Mouse (Mus musculus) forebrain, embryonic 16.5 days (tissue): ENCODE measurements around the gene Itgb5. TPM values are rescaled to one million over a fixed set of nuclear protein-coding genes. Genes with fewer than 3 reads are reported as not detected.

Experiments
- ATAC-seq: fragments of 200-750 bp; cut with Nextera tagmentation; 2 replicates; pipeline ENCODE4 v1.8.0; 2017; ENCODE audit warnings: mild to moderate bottlenecking, moderate library complexity
- H3K27ac ChIP-seq: fragments of 300-500 bp; sonication (generic); 2 replicates; pipeline ENCODE4 v1.5.1; 2014; ENCODE audit warnings: low read length, control low read depth
- H3K27me3 ChIP-seq: fragments of 300-500 bp; sonication (generic); replicated peaks from 2 replicates; pipeline ENCODE4 v1.6.1; 2014; ENCODE audit warnings: low read length; ENCODE audit not compliant: control insufficient read depth, insufficient read depth
- H3K36me3 ChIP-seq: fragments of 300-500 bp; sonication (generic); 2 replicates; pipeline ENCODE4 v1.6.1; 2014; ENCODE audit not compliant: control insufficient read depth, insufficient read depth
- H3K4me1 ChIP-seq: fragments of 300-500 bp; sonication (generic); replicated peaks from 2 replicates; pipeline ENCODE4 v1.6.1; 2014; ENCODE audit warnings: low read length; ENCODE audit not compliant: control insufficient read depth, insufficient read depth
- H3K4me2 ChIP-seq: fragments of 300-500 bp; sonication (generic); 2 replicates; pipeline ENCODE4 v1.6.1; 2014; ENCODE audit warnings: mild to moderate bottlenecking, low read length, control low read depth
- H3K4me3 ChIP-seq: fragments of 300-500 bp; sonication (generic); replicated peaks from 2 replicates; pipeline ENCODE4 v1.5.1; 2014; ENCODE audit warnings: mild to moderate bottlenecking, low read length, control low read depth
- H3K9ac ChIP-seq: fragments of 300-500 bp; sonication (generic); replicated peaks from 2 replicates; pipeline ENCODE4 v1.6.1; 2014; ENCODE audit warnings: low read depth, low read length, control low read depth
- H3K9me3 ChIP-seq: fragments of 300-500 bp; sonication (generic); 2 replicates; pipeline ENCODE4 v1.6.1; 2016; ENCODE audit warnings: low read length; ENCODE audit not compliant: control insufficient read depth
- WGBS: fragments of 180-500 bp; shearing (Covaris S2); extraction: QIAGEN DNeasy Blood & Tissue Kit; methylation state at CpG from one replicate; pipeline ENCODE4 v1.1.7; 2014; 5-methylcytosine and 5-hydroxymethylcytosine counted together
- polyA plus RNA-seq: library from polyadenylated mRNA; unstranded; fragments of >200 nt; fragmentation: Nextera tagmentation; extraction: Ambion mirVana; gene quantifications from 2 replicates; pipeline ENCODE4 v1.2.1, GENCODE M21; 2015

Itgb5 gene
- polyA plus RNA-seq, 1 experiment from 2014 or later = 7.7 TPM

DNA sequence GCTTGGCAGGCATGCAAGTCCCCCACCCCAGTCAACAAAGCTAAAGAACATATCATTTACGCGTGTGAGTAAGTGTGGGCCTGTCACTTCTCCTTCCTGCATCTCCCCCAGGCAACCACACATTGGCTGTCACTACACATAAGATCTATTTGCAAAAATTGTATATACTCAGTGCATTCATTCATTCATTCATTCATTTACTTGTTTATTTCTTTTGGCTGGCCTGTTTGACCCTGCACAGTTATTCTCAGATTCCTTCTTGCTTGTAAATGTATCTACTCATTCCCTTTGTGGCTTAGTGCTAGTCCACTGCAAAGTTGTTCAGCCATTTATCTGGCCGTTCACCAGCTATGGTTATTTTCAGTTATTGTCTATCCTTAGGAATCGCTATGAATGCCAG, 64.3 kb downstream of the Itgb5 start:
- H3K4me3 ChIP-seq = no peak overlapping the region
- no peak overlapping the region for H3K4me2 ChIP-seq
- no peak overlapping the region for H3K9ac ChIP-seq
- H3K4me1 ChIP-seq = peaks cover 11% of the 10 kb centered on the region
- no peak overlapping the region for H3K27ac ChIP-seq
- no peaks in the 10 kb centered on the region for H3K9me3 ChIP-seq
- no peaks in the 10 kb centered on the region for H3K36me3 ChIP-seq
- H3K27me3 ChIP-seq = no peaks in the 10 kb centered on the region
- no peak for ATAC-seq
- WGBS = 78% methylated on average over 4 of the region's 4 CpGs

DNA sequence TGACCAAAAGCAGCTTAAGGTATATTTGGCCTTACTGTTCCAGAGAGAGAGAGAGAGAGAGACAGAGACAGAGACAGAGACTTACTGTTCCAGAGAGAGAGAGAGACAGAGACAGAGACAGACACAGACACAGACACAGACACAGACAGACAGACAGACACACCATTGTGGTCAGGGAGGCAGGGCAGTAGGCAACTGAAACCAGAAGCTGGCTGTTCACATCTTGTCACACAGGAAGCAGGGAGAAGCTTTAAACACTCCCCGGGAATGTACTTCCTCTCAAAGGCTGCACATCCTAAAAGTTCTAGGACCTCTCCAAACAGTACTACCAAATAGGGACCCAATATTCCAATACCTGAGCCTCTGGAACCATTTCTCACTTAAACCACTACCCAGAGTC, 65.0 kb downstream of the Itgb5 start:
- Histone ChIP-seq H3K4me2 (no peak overlapping the region), H3K9me3 (no peaks in the 10 kb centered on the region), H3K27me3 (no peaks in the 10 kb centered on the region), H3K4me1 (peaks cover 11% of the 10 kb centered on the region), H3K9ac (no peak overlapping the region), H3K27ac (no peak overlapping the region), H3K4me3 (no peak overlapping the region), H3K36me3 (no peaks in the 10 kb centered on the region)
- ATAC-seq = no peak
- 91% methylated on average over 1 of the region's 1 CpGs for WGBS

DNA sequence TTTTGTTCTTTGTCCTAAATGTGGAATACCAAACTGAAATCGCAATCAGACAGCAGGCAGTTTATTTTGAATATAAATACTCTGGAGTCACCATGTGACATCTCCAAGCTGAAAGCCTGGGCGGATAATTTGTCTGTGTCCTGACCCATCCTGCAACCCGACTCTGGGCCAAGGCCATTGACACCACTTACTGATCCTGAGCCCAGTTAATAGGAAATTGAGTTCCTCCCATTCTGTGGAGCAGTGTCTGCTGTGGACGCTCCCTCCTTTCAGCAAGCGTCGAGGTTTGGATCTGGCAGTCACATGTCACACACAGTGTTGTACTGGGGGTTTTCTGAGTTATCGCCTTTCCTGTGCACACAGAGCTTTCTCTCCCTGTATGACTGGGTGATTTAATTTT, 66.2 kb downstream of the Itgb5 start:
- Histone ChIP-seq H3K9me3 (no peaks in the 10 kb centered on the region), H3K27ac (no peak overlapping the region), H3K27me3 (no peaks in the 10 kb centered on the region), H3K9ac (no peak overlapping the region), H3K4me3 (no peak overlapping the region), H3K4me1 (peaks cover 11% of the 10 kb centered on the region), H3K4me2 (no peak overlapping the region), H3K36me3 (no peaks in the 10 kb centered on the region)
- 80% methylated on average over 7 of the region's 7 CpGs for WGBS
- no peak for ATAC-seq

DNA sequence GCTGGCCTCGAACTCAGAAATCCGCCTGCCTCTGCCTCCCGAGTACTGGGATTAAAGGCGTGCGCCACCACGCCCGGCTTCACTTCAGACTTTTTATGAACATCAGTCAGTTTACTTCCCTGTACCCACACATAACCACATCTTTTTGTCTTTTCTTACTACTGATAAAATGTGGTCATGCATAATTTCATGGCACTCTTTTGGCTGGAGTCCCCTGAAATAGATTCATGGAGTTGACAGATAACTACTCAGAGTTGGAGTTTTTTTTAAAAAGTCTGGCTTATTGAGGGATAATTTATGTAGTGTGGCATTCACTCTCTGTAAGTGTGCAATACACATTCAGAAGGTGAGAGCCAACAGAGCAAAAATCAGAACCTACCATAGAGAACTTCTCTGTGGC, 67.3 kb downstream of the Itgb5 start:
- H3K9ac ChIP-seq = no peak overlapping the region
- H3K36me3 ChIP-seq = no peaks in the 10 kb centered on the region
- WGBS = 96% methylated on average over 6 of the region's 7 CpGs
- no peak for ATAC-seq
- H3K9me3 ChIP-seq = no peaks in the 10 kb centered on the region
- no peak overlapping the region for H3K27ac ChIP-seq
- H3K4me2 ChIP-seq = no peak overlapping the region
- peaks cover 6% of the 10 kb centered on the region for H3K4me1 ChIP-seq
- no peaks in the 10 kb centered on the region for H3K27me3 ChIP-seq
- no peak overlapping the region for H3K4me3 ChIP-seq

DNA sequence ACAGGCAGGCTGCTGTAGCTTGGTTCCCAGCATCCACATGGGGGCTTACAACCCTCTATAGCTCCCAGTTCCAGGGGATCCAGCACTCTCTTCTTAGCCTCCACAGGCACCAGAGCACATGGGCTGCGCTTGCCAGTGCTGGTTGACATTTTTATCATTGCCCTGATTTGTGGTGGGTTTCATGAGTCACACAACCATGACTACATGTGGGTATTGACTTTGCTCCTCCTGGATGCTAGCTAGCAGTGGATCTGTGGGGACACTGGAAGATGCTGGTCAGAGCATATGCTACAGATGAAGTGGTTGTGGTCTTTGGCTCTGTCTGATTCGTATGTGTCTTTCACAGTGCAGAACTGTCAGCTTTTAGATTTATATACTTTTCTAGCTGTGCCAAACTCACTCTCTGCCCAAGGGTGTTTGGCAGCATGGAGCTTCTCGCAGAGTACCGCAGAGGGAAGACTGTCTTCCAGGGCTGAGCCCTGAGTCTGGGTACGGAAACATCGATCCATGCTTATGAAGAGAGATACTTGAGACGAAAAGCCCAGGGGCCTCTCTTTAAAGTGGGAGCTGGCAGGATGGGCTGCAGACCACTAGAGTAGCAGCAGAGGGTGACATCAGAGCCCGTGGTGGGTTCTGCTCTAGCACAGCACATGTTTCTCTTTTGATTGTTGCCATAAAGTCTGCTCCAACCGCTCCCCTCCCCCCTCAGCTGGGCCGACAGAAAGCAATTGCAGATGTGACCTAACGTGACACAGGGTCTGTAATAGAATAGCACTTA, 74.4 kb downstream of the Itgb5 start:
- Histone ChIP-seq H3K9me3 (no peaks in the 10 kb centered on the region), H3K9ac (no peak overlapping the region), H3K4me3 (no peak overlapping the region), H3K4me1 (peaks cover 12% of the 10 kb centered on the region), H3K36me3 (no peaks in the 10 kb centered on the region), H3K4me2 (no peak overlapping the region), H3K27me3 (no peaks in the 10 kb centered on the region), H3K27ac (no peak overlapping the region)
- ATAC-seq = 0 out of 2 replicates have a peak, but pooled peaks have one; percentile 54
- 72% methylated on average over 11 of the region's 11 CpGs for WGBS

DNA sequence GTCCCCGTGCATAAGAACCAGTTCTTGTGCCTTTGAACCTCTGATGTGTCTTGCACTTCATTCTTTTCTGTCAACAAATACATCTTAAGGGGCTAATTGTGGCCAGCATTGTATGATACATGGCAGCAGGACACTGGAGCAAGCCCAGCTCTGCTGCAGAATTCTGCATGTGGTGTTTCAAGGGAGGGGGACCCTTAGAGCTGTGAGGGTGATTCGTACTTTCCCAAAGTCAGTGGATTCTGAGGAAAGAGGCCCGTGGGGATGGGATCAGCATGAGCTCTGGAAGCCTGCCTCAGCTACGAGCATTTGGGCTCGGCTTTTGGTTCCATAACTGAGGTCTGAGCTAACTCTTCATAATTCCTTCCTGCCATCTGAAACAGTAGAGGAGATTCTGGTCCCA, 75.1 kb downstream of the Itgb5 start:
- WGBS = 89% methylated on average over 5 of the region's 5 CpGs
- no peak for ATAC-seq

DNA sequence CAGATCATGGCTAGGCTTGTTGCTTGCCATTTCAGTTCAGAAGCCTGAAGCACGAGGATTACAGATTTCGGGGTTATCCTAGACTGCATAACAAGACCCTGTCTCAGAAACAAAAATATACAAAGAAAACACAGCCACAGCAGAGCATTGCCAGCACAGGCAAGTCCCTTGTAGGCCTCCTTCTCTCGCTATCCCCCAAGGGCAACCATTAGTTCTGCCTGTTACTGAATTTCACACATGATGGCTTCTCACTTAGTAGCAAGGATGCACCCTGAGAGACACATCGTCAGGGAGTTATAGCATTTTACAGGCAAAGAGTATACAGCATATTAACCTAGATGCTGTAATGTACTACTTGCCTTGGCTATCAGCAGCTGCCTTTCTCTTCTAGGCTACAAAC, 78.8 kb downstream of the Itgb5 start:
- Histone ChIP-seq H3K9ac (no peak overlapping the region), H3K4me3 (no peak overlapping the region), H3K27me3 (no peaks in the 10 kb centered on the region), H3K27ac (no peak overlapping the region), H3K36me3 (no peaks in the 10 kb centered on the region), H3K9me3 (no peaks in the 10 kb centered on the region), H3K4me1 (peaks cover 12% of the 10 kb centered on the region), H3K4me2 (no peak overlapping the region)
- WGBS = 75% methylated on average over 4 of the region's 4 CpGs
- no peak for ATAC-seq

More for the DNA sequence above, 75.1 kb downstream of the Itgb5 start:
- H3K27ac ChIP-seq = no peak overlapping the region
- no peaks in the 10 kb centered on the region for H3K9me3 ChIP-seq
- H3K36me3 ChIP-seq = no peaks in the 10 kb centered on the region
- H3K9ac ChIP-seq = no peak overlapping the region
- no peak overlapping the region for H3K4me3 ChIP-seq
- H3K4me2 ChIP-seq = no peak overlapping the region
- peaks cover 12% of the 10 kb centered on the region for H3K4me1 ChIP-seq
- no peaks in the 10 kb centered on the region for H3K27me3 ChIP-seq

DNA sequence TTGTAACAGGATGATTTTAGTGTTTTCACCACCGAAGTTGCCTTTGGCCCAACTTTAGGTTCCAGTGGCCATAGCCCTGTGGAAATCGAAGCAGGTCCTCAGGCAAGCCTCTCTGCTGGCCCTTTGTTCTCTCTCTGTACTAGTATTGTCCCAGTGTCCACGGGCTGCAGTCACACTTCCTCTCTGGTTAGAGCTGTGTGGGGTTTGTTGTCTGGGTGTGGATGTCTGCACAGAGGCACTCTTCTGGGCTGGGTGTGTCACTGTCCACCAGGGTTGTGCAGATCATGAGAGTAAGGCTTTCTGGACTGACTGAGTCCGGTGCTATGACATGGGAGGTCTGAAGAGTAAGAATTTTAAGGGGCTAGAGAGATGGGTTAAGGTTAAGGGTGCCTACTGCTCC, 85.5 kb downstream of the Itgb5 start:
- Histone ChIP-seq H3K4me1 (peaks cover 14% of the 10 kb centered on the region; the same call in 1 of the 2 replicates), H3K27me3 (no peaks in the 10 kb centered on the region), H3K27ac (no peak overlapping the region), H3K4me3 (no peak overlapping the region), H3K9me3 (no peaks in the 10 kb centered on the region), H3K36me3 (no peaks in the 10 kb centered on the region), H3K9ac (no peak overlapping the region), H3K4me2 (no peak overlapping the region)
- 63% methylated on average over 4 of the region's 4 CpGs for WGBS
- no peak for ATAC-seq

DNA sequence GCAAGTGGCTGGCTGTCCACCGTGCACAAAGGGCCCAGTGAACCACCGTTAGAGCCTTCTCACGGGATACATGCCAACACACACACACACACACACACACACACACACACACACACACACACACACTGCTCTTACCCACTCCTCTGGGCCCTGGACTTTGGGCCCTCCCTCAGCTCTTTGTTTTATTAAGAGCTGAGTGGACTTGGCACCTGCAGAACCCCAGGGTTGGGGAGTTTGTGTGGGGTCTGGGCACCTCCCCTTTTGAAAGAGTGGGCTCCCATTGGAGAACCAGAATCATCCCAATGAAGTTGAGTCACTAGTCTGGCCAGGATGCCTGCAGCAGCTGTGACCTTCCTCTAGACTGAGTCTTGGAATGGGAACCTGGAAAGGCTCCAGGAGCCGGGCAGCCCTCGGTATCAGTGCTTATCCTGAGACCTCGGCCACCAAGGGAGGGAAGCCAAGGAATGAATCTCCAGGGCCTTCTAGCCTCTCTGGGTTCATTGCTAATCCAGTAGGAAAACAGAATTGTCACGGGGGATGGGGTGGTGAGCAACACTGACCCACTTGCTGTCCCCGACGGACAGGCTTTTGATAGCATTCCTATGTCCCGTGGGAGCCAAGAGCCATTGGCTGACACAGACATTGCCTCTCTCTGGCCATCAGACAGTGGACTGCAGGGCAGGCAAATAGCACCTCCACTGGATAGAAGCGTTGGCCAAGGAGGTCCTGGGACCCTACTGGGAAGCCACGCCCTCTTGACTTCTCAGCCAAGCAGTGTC, 87.2 kb downstream of the Itgb5 start:
- 61% methylated on average over 12 of the region's 12 CpGs for WGBS
- Histone ChIP-seq H3K4me2 (no peak overlapping the region), H3K27ac (no peak overlapping the region), H3K9me3 (no peaks in the 10 kb centered on the region), H3K4me3 (no peak overlapping the region), H3K4me1 (peaks cover 14% of the 10 kb centered on the region; the same call in 1 of the 2 replicates), H3K9ac (no peak overlapping the region), H3K27me3 (no peaks in the 10 kb centered on the region), H3K36me3 (no peaks in the 10 kb centered on the region)
- ATAC-seq = peak; percentile 59; the same call in 1 of the 2 replicates
